Mouse (Mus musculus) gastrocnemius, postnatal 25 days (tissue): ENCODE measurements around the gene Phf24. TPM values are rescaled to one million over a fixed set of nuclear protein-coding genes. Genes with fewer than 3 reads are reported as not detected.

Experiments used
- DNase-seq: peaks from one replicate; pipeline ENCODE4 v3.0.0; 2022
- long read RNA-seq, 2 experiments: library from polyadenylated mRNA; stranded (forward); transcript quantifications; one replicate each; pipeline ENCODE4 v2.0.0; 2021
- total RNA-seq, 2 experiments: library from RNA; stranded (reverse); gene quantifications; 1 replicate in 1 of 2; 2 replicates in 1 of 2; pipeline ENCODE4 v1.2.3; 2021

Gene Phf24
- total RNA-seq, result 1 to 10 TPM in 1 of 2 experiments, under 1 TPM in 1; 0.64 to 1.5 TPM
- long read RNA-seq, experiment 1, result 0 reads
- long read RNA-seq, experiment 2, result 0 reads

DNA sequence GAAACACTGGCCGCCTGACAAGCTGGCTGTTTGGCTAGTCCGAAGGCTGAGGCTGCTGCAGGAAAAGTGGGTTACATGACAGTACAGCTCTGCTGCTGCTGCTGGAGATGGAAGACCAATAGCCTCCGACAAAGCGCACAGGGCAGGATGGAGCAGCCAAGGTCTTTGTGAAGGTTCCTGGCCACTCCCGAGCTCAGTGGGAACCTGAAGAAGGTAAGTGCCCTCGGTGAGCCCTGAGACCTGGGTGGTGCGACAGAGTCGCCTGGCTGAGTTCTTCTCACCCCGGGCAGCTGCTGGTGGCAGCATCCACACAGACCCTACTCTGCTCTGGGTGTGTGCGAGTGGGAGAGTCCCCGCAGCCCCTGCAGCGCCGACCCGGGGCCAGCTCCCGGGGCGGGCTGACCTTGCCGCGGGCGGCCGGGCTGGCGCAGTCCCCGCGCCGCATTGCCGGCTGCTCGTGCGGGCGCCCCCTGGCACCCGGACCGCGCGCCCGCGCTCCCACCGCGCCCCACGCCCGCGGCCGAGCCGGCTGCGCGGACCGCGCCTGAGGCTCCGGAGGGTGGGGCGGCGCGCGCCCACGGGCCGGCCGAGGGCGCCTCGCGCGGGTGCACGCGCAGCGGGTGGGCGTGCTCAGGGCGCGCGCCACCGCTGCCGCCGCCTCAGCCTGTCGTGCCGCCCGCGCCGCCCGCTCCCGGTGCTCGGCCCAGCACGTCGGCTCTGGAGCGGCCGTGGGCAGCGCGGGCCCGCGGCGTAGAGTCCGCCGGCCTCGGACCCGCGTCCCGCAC lies at the start of gene Phf24:
TSS of gene Phf24 (plus strand) at position 44 of the 785 bp plus-strand sequence.
- DNase-seq, result no peak

DNA sequence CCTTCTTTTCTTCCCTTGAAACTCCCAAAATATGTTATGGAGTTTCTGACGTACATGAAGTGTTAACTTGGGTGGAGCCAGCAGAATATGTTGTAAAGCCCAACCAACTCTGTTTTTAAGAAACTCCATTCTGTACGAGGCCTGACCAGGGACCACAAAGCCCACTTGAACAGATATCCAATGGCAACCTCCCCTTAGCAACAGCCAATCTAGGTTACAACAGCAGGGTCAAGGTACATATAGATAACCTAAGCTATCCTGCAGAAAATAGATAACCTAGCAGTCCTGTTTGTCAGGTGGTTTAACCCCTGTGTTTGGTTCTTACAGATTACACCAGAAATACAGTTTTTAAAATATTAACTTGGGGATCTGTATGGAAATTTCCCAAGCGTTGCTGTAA lies 49.1 kb upstream of the Phf24 start:
- no peak for DNase-seq

DNA sequence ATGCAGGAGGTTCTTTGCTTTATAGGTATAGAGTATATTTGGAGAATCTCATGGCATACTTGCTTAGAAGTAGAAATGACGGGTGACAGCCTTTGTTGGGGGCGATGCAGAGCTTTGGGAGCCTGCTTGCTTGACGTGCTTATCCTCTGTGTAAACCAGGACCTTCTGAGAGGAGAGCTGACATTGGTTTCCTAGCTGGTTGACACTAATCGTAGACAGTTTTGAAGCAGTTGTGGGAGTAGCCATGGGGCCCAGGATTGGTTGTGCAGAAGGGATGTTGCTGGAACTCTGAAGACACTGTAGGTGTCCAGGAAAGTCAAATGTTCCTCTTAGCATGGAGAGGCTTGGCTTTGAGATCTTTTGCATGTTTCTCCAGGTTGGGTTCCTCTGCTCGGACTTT lies 48.3 kb upstream of the Phf24 start:
- no peak for DNase-seq

DNA sequence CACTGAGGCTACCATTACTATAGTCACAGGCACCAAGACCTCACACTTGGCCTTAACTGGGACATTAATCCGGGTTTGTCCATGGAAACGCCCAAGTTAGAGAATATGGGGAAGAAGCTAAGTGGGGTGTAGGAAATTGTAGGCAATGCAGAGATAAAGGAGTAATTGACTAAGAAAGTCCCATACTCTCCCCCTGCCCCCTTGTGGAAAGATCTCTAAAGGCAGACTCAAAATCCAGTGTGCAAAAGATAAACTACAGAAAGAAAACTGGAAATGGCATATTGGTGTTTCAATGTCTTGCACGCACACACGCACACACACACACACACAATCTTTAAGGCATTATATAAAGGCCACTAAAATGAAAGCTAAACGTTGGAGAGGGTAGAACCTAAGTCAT lies 45.7 kb upstream of the Phf24 start:
- DNase-seq, result no peak

DNA sequence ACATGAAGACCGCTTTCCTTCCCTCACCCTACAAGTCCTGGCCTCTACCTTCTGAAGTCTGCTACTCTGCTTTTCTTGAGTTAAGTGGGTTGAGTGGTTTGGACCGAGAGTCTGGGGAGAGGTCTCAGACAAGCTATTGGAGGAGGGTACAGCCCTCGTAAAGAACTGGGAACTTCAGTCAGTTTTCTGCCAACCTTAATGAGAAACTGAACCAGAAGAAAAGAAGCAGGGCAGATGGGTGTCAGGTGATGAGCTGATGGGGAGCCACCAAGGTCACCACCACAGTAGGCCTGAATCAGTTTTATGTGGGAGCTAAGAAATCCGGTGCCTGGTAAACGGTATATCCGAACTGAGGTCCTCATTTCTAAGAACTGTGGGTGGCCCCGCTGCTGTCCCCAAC lies 44.3 kb upstream of the Phf24 start:
- DNase-seq, result no peak

DNA sequence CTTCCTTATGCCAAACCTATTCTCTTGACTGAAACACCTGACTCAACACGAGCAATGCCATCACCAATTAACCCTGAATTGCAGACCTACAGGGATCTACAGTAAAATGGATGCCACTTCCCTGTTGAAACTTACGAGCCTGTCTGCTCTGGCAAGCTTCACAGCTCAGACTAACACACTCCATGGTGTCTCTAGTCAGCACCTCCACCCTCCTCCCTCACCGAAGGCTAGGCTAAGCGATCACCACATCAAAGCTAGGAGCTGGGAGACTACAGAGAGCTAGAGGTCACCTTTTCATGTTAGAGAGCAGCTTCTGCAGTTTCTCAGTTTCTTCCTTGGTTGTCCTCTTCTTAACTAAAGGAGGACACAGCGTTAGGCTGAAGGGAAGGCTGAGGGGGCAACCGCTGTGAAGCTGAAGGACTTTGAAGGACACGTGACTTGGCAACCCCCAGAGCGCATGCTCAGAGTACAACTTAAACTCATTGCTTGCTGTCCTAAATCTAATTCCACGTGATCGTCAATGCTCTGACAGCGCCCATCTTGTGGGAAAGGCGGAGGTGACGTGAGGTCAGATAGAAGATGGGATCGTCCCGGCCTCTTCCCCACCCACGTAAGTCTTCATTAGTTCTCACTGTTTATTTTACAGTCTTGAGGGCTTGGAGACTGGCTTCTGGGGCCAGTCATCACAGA lies 43.6 kb upstream of the Phf24 start:
- no peak for DNase-seq

DNA sequence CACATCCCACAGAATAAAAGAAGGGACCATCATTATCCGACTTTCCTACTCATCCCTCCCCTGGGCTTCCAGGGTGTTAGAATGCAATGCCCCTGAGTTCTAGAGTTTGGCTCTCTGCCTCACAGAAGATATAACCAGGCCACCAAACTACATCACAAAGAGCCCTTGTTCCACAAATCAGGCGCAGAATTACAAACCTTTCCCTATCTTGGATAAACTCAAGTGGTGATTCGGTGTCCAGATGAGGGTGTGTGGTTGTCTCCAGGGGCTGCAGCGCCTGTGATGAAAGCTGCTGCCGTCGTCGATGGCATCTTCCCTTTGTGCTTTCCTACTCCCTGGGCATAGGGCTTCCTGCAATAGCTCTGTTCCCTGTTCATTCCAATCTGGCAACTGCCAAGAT lies 42.3 kb upstream of the Phf24 start, which contains the start of gene Fam205c:
TSS of gene Fam205c (minus strand) at position 101 of the 400 bp plus-strand sequence.
- no peak for DNase-seq

DNA sequence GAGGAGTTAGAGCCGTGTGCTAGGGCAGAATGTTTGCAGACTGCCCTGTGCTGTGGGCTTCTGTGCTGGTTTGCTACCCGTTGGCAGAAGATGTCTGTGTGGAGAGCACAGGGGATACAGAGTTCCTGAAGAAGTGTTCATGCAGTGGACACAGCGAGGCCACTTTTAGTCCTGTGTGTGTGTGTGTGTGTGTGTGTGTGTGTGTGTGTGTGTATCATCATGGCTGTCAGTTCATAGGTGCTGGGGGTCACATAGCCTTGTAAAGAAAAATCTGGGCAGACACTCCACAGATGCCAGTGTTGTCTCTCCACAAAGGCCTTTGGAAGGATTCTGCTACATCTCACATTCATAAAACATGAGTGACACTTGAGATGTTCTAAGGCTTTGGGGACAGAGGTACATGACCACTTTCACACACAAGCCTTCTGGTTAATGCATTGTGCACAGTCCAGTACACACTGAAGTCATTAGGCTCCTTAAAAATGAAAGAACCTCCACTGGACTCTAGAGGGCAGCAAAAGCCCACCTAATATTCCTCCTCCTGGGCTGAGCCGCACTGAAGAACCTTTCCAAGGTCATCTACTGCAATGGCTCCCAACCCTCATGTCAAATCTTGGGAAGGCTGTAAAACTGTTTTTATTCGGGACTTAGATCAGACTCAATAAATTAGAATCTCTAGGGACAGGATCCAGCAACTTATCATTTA lies 39.7 kb upstream of the Phf24 start:
- DNase-seq, result peak; percentile 14

DNA sequence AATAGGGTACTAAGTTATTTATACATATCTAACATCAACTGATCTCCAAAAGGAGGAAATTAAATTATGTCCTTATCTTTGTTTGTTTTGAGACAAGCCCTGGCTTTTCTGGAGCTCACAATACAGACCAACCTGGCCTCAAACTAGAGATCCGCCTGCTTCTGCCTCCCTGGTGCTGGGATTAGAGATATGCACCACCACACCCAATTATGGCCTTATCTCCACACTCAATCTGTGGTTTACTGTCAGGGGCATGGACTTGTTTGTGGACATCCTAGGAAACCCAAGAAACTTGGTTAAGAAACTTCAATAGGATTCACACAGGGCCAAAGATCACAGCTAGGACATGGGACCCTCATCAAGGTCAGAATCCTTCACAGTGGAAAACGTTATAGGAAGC lies 38.8 kb upstream of the Phf24 start:
- DNase-seq, result no peak

DNA sequence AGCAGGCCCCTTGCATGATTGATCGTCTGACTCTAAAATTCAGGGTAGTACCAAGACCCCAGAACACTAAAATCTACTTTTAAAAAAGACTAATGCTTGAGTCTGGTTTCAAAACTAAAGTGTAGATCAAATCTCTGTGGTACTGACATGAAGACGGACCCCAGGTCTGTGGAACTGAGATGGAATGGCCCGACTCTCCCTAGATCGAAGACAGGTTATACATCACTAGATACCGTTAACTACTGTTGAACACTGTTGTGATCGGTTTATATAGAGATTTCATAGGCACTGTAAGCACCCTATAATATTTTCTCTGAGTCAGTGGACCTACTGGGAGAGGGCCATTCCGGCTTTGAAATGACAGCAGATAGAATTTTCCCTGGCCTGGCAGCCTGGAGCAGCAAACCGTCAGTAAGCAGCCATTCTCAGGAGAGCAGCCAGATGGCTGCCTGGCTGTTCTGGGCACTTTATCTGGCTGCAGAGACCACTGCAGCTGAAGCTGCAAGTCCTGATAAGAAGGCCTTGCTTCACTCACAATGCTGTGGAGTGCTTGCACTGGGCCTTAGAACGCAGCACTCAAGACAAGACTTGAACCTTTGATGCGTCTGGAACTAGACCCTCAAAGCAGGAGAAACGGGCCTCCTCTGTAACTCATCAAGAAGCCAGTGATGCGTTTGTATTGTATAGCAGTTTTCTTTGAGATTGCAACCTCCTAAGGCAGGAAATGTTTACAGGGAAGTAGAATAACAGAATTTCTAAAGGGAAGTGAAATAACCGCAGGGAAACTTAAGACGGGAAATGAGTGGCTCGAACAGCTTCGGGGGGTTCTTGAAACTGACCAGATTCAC lies 36.4 kb upstream of the Phf24 start:
- no peak for DNase-seq

DNA sequence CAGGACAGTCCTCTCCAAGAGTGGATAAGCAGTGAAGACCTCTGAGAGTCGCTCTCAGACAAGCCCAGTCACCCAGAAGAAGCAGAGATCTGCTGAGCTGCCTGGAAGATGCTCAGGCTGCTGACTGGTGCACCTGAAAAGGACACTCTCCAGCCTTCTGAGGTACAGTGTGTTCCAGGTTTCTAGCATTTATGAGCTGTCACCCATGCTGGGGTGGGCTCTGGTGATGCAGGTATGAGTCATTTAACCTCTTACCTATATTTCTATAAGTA lies 35.8 kb upstream of the Phf24 start:
- DNase-seq, result no peak

DNA sequence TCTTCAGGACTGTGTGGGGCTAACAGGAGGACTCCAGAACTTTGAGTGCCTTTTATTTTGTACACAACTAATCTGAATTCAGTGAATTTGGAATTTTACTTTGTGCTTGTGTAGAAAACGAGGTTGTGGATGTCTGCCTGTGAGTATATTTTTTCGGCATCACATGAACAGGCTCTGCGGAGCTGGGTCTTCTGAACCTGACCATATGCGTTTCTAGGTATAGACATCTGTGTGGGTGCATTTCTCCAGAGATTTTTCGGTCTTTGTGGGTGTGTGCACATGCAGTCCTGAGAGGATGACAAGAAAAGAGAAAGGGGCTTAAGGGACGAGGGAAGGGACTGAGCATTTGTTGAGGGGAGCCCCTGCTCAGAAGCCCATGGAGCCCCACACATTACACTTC lies 29.5 kb upstream of the Phf24 start:
- DNase-seq, result no peak

DNA sequence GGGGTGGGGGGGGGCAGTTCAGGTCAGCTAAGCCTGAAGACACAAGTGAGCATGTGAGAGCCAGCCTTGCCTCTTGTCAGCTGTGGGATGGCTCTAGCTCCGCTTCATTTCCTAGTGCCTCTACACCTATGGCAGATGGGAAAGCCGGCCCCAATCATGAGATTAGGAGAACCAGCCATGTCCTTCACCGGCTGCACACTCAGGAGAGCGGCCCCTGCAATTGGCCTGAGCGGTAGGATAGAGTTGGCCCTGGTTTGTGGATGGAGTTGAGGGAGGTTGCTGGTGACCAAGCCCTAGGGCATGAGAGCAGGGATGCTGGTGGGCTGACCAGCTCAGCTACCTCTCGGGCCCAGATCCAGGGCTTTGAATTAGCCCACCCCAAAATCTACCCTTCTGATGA lies 27.7 kb upstream of the Phf24 start:
- DNase-seq, result no peak

DNA sequence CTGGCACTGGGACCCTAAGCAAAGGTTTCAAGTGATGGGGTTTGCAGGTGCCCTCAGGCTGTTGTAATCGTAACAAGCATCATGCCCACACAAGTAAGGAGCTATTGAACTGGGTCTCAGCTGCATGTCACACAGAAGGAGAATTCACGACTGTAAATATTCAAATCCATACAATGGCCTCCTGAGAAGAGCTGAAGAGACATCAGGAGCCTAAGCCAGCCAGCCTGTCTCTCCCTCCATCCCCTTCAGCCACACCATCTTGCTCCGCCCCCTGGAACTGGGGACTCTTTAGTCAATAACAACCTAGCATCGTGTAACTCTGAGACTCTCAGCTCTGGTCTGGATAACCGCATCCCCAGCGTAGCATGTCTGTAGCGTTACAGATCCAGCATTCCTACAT lies 25.3 kb upstream of the Phf24 start:
- no peak for DNase-seq

DNA sequence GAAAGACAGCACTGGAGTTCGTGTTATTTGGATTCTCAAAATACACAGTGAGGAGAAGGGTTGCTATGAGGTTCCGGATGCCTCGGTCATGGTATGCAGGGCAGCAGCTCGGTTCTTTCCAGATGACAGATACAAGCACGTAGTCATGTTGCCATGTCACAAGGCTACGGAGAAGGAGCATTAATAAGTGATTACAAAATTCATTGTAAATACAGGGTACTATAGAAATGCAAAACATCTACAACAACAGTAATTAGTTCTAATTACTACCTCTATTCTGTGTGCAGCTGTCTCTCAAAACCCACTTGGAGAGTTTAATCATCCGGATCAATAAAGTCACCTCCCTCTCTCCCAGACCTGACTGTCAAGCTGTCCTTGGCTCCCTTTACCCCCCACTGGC lies 21.3 kb upstream of the Phf24 start:
- DNase-seq, result no peak

DNA sequence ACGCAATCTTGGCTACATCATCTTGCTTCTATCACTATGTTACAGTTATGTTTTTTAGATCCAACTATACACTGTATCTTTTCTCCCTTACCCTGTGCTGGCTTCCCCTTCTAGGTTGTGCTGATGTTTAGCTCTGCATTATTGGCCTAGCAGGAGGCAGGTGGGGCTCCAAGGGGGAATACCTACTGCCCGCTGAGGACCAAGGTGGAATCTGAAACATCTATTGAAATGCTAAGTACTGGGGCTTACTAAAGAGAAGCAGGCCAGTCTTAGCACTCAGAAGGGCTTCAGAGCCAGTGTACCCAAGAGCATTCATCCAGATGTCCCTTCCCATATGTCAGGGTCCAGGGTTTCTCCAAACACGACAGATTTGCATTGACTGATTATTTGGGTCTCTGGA lies 17.5 kb upstream of the Phf24 start:
- no peak for DNase-seq

DNA sequence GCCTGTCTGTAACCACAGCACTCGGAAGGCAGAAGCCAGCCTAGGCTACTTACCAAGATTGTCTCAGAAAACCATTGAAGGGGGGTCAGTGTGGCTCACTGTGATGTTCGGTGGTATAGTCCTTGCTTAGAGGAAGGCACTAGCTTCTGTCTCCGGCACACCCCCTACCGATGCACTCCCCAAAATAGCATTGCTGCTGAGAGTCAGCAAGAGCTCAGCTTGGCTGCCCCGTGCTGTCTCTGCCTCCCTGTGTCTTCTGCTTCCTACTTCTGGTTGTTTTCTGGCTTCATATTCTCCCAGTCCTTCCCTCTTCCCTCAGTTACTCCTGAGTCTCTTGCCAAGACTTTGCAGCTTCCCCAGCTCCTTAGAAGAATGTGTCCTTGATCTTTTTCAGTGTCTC lies 15.6 kb upstream of the Phf24 start:
- no peak for DNase-seq

DNA sequence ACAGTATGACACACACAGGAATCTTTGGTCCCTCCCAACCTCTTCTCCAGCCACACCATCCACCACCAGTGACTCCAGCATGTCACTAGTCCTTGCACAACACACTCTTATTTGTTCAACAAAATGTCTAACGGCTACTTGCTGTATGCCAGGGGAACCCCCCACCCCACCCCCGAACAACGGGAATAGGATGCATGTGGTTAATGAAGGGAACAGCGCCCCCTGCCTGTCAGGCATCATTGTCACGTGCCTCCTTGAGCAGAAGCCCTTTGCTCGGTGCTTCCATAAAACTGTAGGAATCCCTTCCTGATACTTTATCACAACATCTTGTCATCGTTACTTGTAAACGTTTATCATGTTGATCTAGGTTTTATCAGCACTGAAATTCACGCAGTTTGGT lies 14.3 kb upstream of the Phf24 start:
- DNase-seq, result no peak

DNA sequence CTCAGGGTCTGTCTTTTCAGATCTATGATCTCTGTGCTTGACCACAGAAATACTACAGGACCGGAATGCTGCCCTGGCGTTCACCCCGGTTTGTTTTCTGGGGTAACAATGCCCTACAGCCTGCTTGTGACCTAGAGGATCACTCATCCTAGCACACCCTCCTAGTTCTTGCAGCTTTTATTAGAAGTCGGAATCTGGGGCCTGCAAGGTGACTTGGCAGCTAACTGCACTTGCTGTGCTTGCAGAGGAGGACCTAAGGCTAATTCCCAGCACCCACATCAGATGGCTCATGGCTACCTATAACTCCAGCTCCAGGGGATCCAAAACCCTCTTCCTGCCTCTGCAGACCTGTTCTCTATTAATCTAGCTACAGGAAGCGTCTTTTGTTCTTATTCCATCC lies 13.7 kb upstream of the Phf24 start:
- no peak for DNase-seq

DNA sequence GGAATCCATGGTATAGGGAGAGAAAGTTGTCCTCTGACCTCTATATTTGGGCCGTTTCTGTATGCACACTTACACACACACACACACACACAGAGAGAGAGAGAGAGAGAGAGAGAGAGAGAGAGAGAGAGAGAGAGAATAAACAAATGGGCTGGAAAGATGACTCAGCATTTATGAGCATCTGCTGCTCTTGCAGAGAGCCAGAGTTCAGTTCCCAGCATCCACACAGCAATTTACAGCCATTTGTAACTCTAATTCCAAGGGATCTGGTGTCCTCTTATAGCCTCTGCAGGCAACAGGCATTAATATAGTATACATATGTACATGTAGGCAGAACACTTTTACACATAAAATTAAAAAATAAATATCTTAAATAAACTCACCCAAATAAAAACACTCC lies 12.5 kb upstream of the Phf24 start:
- DNase-seq, result no peak

DNA sequence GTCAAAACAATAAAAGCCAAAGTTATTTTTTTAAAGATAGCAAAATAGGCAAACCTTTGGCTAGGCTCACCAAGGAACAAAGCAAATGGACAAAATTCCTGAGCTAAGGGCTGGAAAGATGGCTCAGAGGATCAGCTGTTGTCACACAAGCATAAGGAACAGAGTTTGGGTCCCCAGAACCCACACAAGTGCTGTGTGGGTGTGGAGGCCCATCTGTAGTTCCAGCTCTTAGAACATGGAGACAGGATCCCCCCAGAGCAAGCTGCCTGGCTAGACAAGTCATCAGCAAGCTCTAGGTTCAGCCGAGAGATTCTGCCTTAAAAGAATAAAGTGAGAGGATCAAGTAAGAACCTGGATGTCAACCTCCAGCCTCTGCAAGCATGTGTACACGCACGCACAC lies 11.9 kb upstream of the Phf24 start:
- DNase-seq, result no peak

DNA sequence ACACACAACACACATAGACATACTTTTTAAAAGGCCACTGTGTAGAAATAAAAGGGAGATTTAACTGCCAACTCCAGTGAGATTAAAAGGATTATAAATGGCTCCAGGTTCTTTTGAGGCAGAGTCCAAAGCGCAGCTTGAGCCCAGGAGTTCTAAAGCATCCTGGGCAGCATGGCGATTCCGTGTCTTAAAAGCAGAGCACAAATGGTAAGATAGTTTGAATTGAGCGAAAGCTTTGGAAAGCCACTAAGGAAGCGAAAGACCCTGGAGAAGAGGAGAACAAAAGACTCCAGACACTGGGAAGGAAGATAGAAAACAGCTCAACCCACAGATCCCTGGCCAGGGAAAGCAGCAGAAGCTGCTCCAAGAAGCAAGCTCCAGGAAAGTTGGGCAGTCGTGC lies 11.5 kb upstream of the Phf24 start:
- no peak for DNase-seq

DNA sequence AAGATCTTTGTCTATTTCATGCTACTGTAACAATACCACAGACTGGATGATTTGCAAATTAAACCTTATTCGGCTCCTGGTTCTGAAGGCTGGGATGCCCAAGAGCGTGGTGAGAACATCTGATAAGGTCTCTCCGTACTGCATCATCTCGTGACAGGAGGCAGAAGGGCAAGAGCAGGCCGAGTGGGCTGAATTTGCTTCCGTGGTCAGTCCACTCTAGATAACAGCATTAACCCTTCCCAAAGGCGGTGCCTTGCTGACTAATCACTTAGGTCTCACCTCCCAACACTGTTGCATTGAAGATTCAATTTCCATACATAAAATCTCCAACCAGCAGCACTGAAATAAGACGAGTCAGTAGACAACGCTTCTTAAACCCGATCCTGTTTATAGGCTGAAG lies 3.1 kb upstream of the Phf24 start:
- DNase-seq, result no peak
